Mouse (Mus musculus) central nervous system, embryonic 11.5 days (tissue): ENCODE measurements around the gene Kcnmb2. TPM values are rescaled to one million over a fixed set of nuclear protein-coding genes. Genes with fewer than 3 reads are reported as not detected.

Experiments
- polyA plus RNA-seq: library from polyadenylated mRNA; depleted of rRNA; stranded (reverse); fragments of >200 nt; gene quantifications from 2 replicates; pipeline ENCODE4 v1.2.3, GENCODE M21; 2012; rRNA removed

Gene Kcnmb2
- polyA plus RNA-seq: 1.3 and 3.2 TPM in 2 replicates

DNA sequence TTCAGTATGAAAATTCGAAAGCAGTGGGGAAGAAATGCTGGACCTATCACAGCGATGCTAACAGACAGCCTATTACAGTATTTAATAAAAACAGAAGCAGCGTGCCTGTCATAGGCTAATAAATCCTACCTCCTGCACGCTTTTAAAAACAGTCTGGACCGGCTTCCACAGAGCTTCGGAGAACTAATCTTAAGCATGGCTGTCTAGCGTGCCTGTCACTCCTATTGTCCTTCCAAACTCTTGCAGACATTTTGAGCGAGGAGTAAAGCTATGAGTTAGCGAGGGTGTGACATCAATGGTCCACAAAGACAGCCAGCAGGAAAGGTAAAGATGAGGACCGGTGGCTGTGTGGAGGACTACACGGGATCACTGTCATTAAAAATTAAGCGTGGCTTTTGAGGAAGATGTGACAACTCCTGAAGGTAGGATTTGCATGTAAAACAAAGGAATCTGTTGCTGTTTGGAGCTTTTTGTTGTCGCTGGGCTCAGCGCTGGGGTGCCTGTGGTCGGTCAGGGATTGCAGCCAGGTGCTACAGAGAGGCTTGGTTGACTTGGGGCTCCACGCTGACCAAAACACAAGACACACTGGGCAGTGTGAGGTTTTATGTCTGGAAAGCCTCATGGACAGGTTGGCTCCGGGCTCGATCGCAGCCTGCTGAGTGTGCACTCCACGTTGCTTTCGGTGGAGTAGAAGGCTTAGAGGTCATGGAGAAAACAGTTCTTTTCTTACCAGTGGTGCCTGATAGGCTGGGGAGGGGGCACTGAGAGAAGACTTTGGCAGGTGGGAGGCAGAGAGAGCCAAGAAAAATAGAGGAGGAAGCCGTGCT lies at the start of gene Kcnmb2:
Kcnmb2 (plus strand) TSS at position 4 of the 827 bp plus-strand sequence.

